In the genomic region with DNA sequence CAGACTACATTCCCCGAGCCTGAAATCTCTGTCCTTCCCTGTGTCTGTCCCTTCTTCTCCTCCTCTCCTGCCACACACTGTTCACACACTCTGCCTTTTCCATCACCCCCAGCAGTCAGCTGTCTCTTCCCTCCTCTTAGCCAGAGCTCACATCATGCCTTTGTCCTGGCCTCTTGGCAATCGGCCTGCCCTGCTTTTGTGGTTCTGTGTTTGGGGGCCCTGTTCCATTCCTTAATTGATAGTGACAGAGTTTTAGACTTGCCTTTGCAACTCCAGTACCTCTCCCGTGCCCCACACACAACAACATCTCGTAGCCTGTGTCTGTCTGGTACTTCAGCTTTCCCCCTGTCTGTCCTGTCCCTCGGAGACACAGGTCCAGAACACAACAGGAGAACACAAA, we compare ENCODE assay signal across 8 mouse cellular contexts. TPM values are rescaled to one million over a fixed set of nuclear protein-coding genes. Genes with fewer than 3 reads are reported as not detected.
DNase-seq lines count a peak whose midpoint lies in the region; ATAC-seq and TF ChIP-seq lines count a peak whose summit lies in the region.
"Had no signal": no experiment of that assay in that cellular context is flagged by ENCODE, and none has a peak within 500 bp of the region (broad histone marks: within the 10 kb centered on the region; RNA-seq: fewer than 3 reads in every experiment).

No protein-coding gene starts in this region.

- H3K4me1 ChIP-seq in midbrain, embryonic 13.5 days (replicated peaks), result peaks cover 44% of the 10 kb centered on the region
- H3K4me1 ChIP-seq in midbrain, embryonic 16.5 days (ENCODE audit: control insufficient read depth, insufficient read depth, low read length), result peaks cover 10% of the 10 kb centered on the region
- peaks cover 56% of the 10 kb centered on the region for H3K4me1 ChIP-seq in heart, embryonic 11.5 days (ENCODE audit: control insufficient read depth, insufficient read depth, low read length)
- peaks cover 64% of the 10 kb centered on the region for H3K4me1 ChIP-seq in limb, embryonic 14.5 days (ENCODE audit: control insufficient read depth, insufficient read depth, low read length)

- WGBS in midbrain, embryonic 13.5 days, result 50% methylated on average over 5 of the region's 5 CpGs
- 53% methylated on average over 5 of the region's 5 CpGs for WGBS in midbrain, embryonic 16.5 days
- 55% methylated on average over 5 of the region's 5 CpGs for WGBS in heart, embryonic 11.5 days (ENCODE audit: insufficient replicate concordance)
- 57% methylated on average over 5 of the region's 5 CpGs for WGBS in limb, embryonic 14.5 days

- intact Hi-C loops in gastrocnemius, postnatal 14 days (cut with DNase I; ENCODE audit: low total_unique reads), result loop anchor here (5.0 kb wide), 1 partner anchor 105 kb away; no protein-coding TSS in a partner anchor

- H3K36me3 ChIP-seq in midbrain, embryonic 13.5 days, result no peaks in the 10 kb centered on the region
- H3K36me3 ChIP-seq in midbrain, embryonic 16.5 days (ENCODE audit: control insufficient read depth, insufficient read depth, low read length), result no peaks in the 10 kb centered on the region
- H3K36me3 ChIP-seq in heart, embryonic 11.5 days (ENCODE audit: control insufficient read depth, insufficient read depth, low read length), result peaks cover 2% of the 10 kb centered on the region; the same call in 1 of the 2 replicates
- H3K36me3 ChIP-seq in limb, embryonic 14.5 days (ENCODE audit: control insufficient read depth, insufficient read depth, low read length), result peaks cover 7% of the 10 kb centered on the region

- peak overlapping the region; percentile 61 for H3K27ac ChIP-seq in midbrain, embryonic 13.5 days
- H3K27ac ChIP-seq in midbrain, embryonic 16.5 days (ENCODE audit: low read length), result no peak overlapping the region
- peak overlapping the region; percentile 92 for H3K27ac ChIP-seq in heart, embryonic 11.5 days (ENCODE audit: low read depth, low read length)
- peak overlapping the region; percentile 97 for H3K27ac ChIP-seq in limb, embryonic 14.5 days (replicated peaks; ENCODE audit: low read depth, low read length)

- ATAC-seq in midbrain, embryonic 13.5 days, result no peak
- ATAC-seq in midbrain, embryonic 16.5 days, result no peak
- no peak for ATAC-seq in heart, embryonic 11.5 days (replicated peaks; ENCODE audit: insufficient number of reproducible peaks, low FRiP score, low TSS enrichment)
- ATAC-seq in limb, embryonic 14.5 days (ENCODE audit: low FRiP score, low read depth), result no peak
- ATAC-seq: activated CD4-positive, CD25-positive, alpha-beta regulatory T cell, adult 4 months had no signal

- peak; percentile 23 for DNase-seq in limb, embryonic 14.5 days (ENCODE audit: low spot score)
- DNase-seq in T-cell, adult 2 months (ENCODE audit: low spot score), result no peak
- DNase-seq in testis, postnatal 14 days (ENCODE audit: low spot score), result no peak
- no peak for DNase-seq in gastrocnemius, postnatal 14 days

- no peaks in the 10 kb centered on the region for H3K9me3 ChIP-seq in midbrain, embryonic 13.5 days
- no peaks in the 10 kb centered on the region for H3K9me3 ChIP-seq in midbrain, embryonic 16.5 days (replicated peaks; ENCODE audit: control insufficient read depth, low read length, poor library complexity, severe bottlenecking)
- no peaks in the 10 kb centered on the region for H3K9me3 ChIP-seq in heart, embryonic 11.5 days (replicated peaks; ENCODE audit: control insufficient read depth, low read length)
- no peaks in the 10 kb centered on the region for H3K9me3 ChIP-seq in limb, embryonic 14.5 days (ENCODE audit: control insufficient read depth, low read length)

- no peak for TF ChIP-seq POLR2A in limb, embryonic 14.5 days (IDR thresholded peaks at IDR 0.05; ENCODE audit: borderline replicate concordance, extremely low read depth, insufficient read depth, insufficient read length)

- H3K4me3 ChIP-seq in midbrain, embryonic 13.5 days (replicated peaks), result no peak overlapping the region
- H3K4me3 ChIP-seq in midbrain, embryonic 16.5 days (ENCODE audit: low read depth, low read length), result no peak overlapping the region
- H3K4me3 ChIP-seq in heart, embryonic 11.5 days (ENCODE audit: low read depth, low read length), result no peak overlapping the region
- H3K4me3 ChIP-seq in limb, embryonic 14.5 days (replicated peaks; ENCODE audit: low read length), result no peak overlapping the region

- H3K4me2 ChIP-seq in midbrain, embryonic 13.5 days (replicated peaks), result no peak overlapping the region
- H3K4me2 ChIP-seq in midbrain, embryonic 16.5 days (ENCODE audit: low read length), result no peak overlapping the region
- H3K4me2 ChIP-seq in heart, embryonic 11.5 days, result no peak overlapping the region
- H3K4me2 ChIP-seq in limb, embryonic 14.5 days (replicated peaks; ENCODE audit: low read depth, low read length, severe bottlenecking), result no peak overlapping the region

- H3K27me3 ChIP-seq in midbrain, embryonic 13.5 days, result no peaks in the 10 kb centered on the region
- no peaks in the 10 kb centered on the region for H3K27me3 ChIP-seq in midbrain, embryonic 16.5 days (ENCODE audit: control insufficient read depth, insufficient read depth, low read depth, low read length)
- no peaks in the 10 kb centered on the region for H3K27me3 ChIP-seq in heart, embryonic 11.5 days (ENCODE audit: control insufficient read depth, insufficient read depth, low read length)
- H3K27me3 ChIP-seq in limb, embryonic 14.5 days (ENCODE audit: control insufficient read depth, insufficient read depth, low read length), result no peaks in the 10 kb centered on the region

- no peak overlapping the region for H3K9ac ChIP-seq in midbrain, embryonic 13.5 days (replicated peaks)
- H3K9ac ChIP-seq in midbrain, embryonic 16.5 days (ENCODE audit: low read depth, low read length), result no peak overlapping the region
- no peak overlapping the region for H3K9ac ChIP-seq in heart, embryonic 11.5 days (ENCODE audit: low read depth, low read length)
- 0 out of 2 replicates have a peak overlapping the region, but pooled peaks have one; percentile 71 for H3K9ac ChIP-seq in limb, embryonic 14.5 days (ENCODE audit: low read depth, low read length, severe bottlenecking)

RNA-seq across cellular contexts. Expression of gene Emilin1, which starts 1.0 kb away (rescaled TPM):
- 14.1 and 16.6 TPM in 2 replicates for polyA plus RNA-seq in midbrain, embryonic 13.5 days (2015; fragmentation: Nextera tagmentation; extraction: Ambion mirVana)
- 11.7 and 12.3 TPM in 2 replicates for polyA plus RNA-seq in midbrain, embryonic 16.5 days (2015; fragmentation: Nextera tagmentation; extraction: Ambion mirVana)
- polyA plus RNA-seq in heart, embryonic 11.5 days (2014; fragmentation: Nextera tagmentation; extraction: Ambion mirVana), result 90.5 and 123 TPM in 2 replicates
- 222 and 268 TPM in 2 replicates for polyA plus RNA-seq in limb, embryonic 14.5 days (2012; rRNA removed)
- 191 and 204 TPM in 2 replicates for polyA plus RNA-seq in limb, embryonic 14.5 days (2014; fragmentation: Nextera tagmentation; extraction: Ambion mirVana)
- total RNA-seq in gastrocnemius, postnatal 14 days (2021), result 10 to 100 TPM; 25.7 to 31.3 TPM

RNA-seq across cellular contexts. Expression of gene Ost4, which starts 4.6 kb away (rescaled TPM):
- 270 and 306 TPM in 2 replicates for polyA plus RNA-seq in midbrain, embryonic 13.5 days (2015; fragmentation: Nextera tagmentation; extraction: Ambion mirVana)
- polyA plus RNA-seq in midbrain, embryonic 16.5 days (2015; fragmentation: Nextera tagmentation; extraction: Ambion mirVana), result 202 and 215 TPM in 2 replicates
- 445 and 470 TPM in 2 replicates for polyA plus RNA-seq in heart, embryonic 11.5 days (2014; fragmentation: Nextera tagmentation; extraction: Ambion mirVana)
- 364 and 388 TPM in 2 replicates for polyA plus RNA-seq in limb, embryonic 14.5 days (2012; rRNA removed)
- polyA plus RNA-seq in limb, embryonic 14.5 days (2014; fragmentation: Nextera tagmentation; extraction: Ambion mirVana), result 502 and 567 TPM in 2 replicates
- 100 to 1,000 TPM; 119 to 134 TPM for total RNA-seq in gastrocnemius, postnatal 14 days (2021)

RNA-seq across cellular contexts. Expression of gene Khk, which starts 9.1 kb away (rescaled TPM):
- 5.6 and 6.8 TPM in 2 replicates for polyA plus RNA-seq in midbrain, embryonic 13.5 days (2015; fragmentation: Nextera tagmentation; extraction: Ambion mirVana)
- 9.6 and 9.9 TPM in 2 replicates for polyA plus RNA-seq in midbrain, embryonic 16.5 days (2015; fragmentation: Nextera tagmentation; extraction: Ambion mirVana)
- polyA plus RNA-seq in heart, embryonic 11.5 days (2014; fragmentation: Nextera tagmentation; extraction: Ambion mirVana), result 10.1 and 11.3 TPM in 2 replicates
- 29.5 and 37.8 TPM in 2 replicates for polyA plus RNA-seq in limb, embryonic 14.5 days (2012; rRNA removed)
- 29.7 and 31.3 TPM in 2 replicates for polyA plus RNA-seq in limb, embryonic 14.5 days (2014; fragmentation: Nextera tagmentation; extraction: Ambion mirVana)
- 10 to 100 TPM; 31.4 to 32.7 TPM for total RNA-seq in gastrocnemius, postnatal 14 days (2021)

RNA-seq across cellular contexts. Expression of gene Agbl5, which starts 23.7 kb away (rescaled TPM):
- 23.3 and 29.2 TPM in 2 replicates for polyA plus RNA-seq in midbrain, embryonic 13.5 days (2015; fragmentation: Nextera tagmentation; extraction: Ambion mirVana)
- 24.1 and 24.5 TPM in 2 replicates for polyA plus RNA-seq in midbrain, embryonic 16.5 days (2015; fragmentation: Nextera tagmentation; extraction: Ambion mirVana)
- 12.9 and 14.5 TPM in 2 replicates for polyA plus RNA-seq in heart, embryonic 11.5 days (2014; fragmentation: Nextera tagmentation; extraction: Ambion mirVana)
- polyA plus RNA-seq in limb, embryonic 14.5 days (2012; rRNA removed), result 61.9 and 78.3 TPM in 2 replicates
- polyA plus RNA-seq in limb, embryonic 14.5 days (2014; fragmentation: Nextera tagmentation; extraction: Ambion mirVana), result 27.7 and 32.2 TPM in 2 replicates
- 1 to 10 TPM; 1.8 to 2.6 TPM for total RNA-seq in gastrocnemius, postnatal 14 days (2021)

RNA-seq across cellular contexts. Expression of gene Cgref1, which starts 33.2 kb away (rescaled TPM):
- 23.0 TPM in 2 replicates for polyA plus RNA-seq in midbrain, embryonic 13.5 days (2015; fragmentation: Nextera tagmentation; extraction: Ambion mirVana)
- polyA plus RNA-seq in midbrain, embryonic 16.5 days (2015; fragmentation: Nextera tagmentation; extraction: Ambion mirVana), result 68.2 and 86.8 TPM in 2 replicates
- polyA plus RNA-seq in heart, embryonic 11.5 days (2014; fragmentation: Nextera tagmentation; extraction: Ambion mirVana), result 4.4 and 5.4 TPM in 2 replicates
- polyA plus RNA-seq in limb, embryonic 14.5 days (2012; rRNA removed), result 19.8 and 21.5 TPM in 2 replicates
- 15.1 and 20.9 TPM in 2 replicates for polyA plus RNA-seq in limb, embryonic 14.5 days (2014; fragmentation: Nextera tagmentation; extraction: Ambion mirVana)
- total RNA-seq in gastrocnemius, postnatal 14 days (2021), result 1 to 10 TPM; 4.5 to 7.7 TPM
